Mouse (Mus musculus) T-cell, adult 2 months (primary cell): ENCODE results near the gene Gm20837.
"Not testable (repeated sequence)": the region's sequence is repeated elsewhere in the genome, so short reads cannot be mapped to it uniquely, and the experiment has no call there.

ENCODE experiments used
- DNase-seq: peaks from one replicate; pipeline ENCODE4 v3.0.0; 2022; ENCODE audit warnings: low spot score

Gm20837 gene

DNA sequence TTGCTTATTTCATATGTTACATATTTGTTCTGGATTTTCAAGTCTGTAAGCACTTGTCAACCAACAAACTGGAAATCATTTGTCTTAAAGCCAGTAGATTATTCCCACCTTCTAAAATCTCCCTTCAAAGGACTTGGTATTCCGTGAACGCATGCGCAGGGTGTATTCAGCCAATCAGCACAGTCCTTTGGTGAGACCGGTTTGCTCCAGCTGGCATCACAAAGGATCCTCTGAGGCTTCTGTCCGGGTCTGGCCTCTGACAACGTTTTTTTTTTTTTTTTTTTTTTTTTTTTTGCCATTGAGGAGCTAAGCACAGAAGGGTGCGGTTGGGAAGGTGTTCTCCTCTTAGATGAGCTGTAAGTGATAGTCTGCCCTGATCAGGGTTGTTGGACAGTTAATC lies at the start of gene Gm20837:
Gm20837 (plus strand) TSS at position 301 of the 400 bp plus-strand sequence.
- DNase-seq: not testable (repeated sequence)
